Mouse (Mus musculus) limb, embryonic 11.5 days (tissue): ENCODE results near the gene Nudt11. TPM values are rescaled to one million over a fixed set of nuclear protein-coding genes. Genes with fewer than 3 reads are reported as not detected.
"Not testable (repeated sequence)": the region's sequence is repeated elsewhere in the genome, so short reads cannot be mapped to it uniquely, and the experiment has no call there.

Experiments used
- ATAC-seq: fragments of 200-750 bp; cut with Nextera tagmentation; 2 replicates; pipeline ENCODE4 v1.8.0; 2017; ENCODE audit warnings: low read depth; ENCODE audit not compliant: insufficient number of reproducible peaks, low FRiP score, low TSS enrichment
- DNase-seq: peaks from one replicate; pipeline ENCODE4 v3.0.0-alpha.2; 2015; ENCODE audit warnings: low spot score
- H3K27ac ChIP-seq: fragments of 300-500 bp; sonication (generic); replicated peaks from 2 replicates; pipeline ENCODE4 v1.5.1; 2014; ENCODE audit warnings: low read depth, mild to moderate bottlenecking, low read length
- H3K27me3 ChIP-seq: fragments of 300-500 bp; sonication (generic); 2 replicates; pipeline ENCODE4 v1.6.1; 2014; ENCODE audit warnings: mild to moderate bottlenecking, low read length, mixed read lengths; ENCODE audit not compliant: control insufficient read depth, insufficient read depth
- H3K36me3 ChIP-seq: fragments of 300-500 bp; sonication (generic); 2 replicates; pipeline ENCODE4 v1.6.1; 2014; ENCODE audit warnings: mild to moderate bottlenecking, low read length, moderate library complexity, mixed read lengths; ENCODE audit not compliant: control insufficient read depth, insufficient read depth
- H3K4me1 ChIP-seq: fragments of 300-500 bp; sonication (generic); 2 replicates; pipeline ENCODE4 v1.6.1; 2014; ENCODE audit warnings: low read length, mixed read lengths; ENCODE audit not compliant: control insufficient read depth, insufficient read depth
- H3K4me2 ChIP-seq: fragments of 300-500 bp; sonication (generic); 2 replicates; pipeline ENCODE4 v1.6.1; 2014; ENCODE audit warnings: low read depth, mild to moderate bottlenecking, moderate library complexity; ENCODE audit not compliant: severe bottlenecking
- H3K4me3 ChIP-seq: fragments of 300-500 bp; sonication (generic); 2 replicates; pipeline ENCODE4 v1.5.1; 2014; ENCODE audit warnings: low read depth, low read length
- H3K9ac ChIP-seq: fragments of 300-500 bp; sonication (generic); 2 replicates; pipeline ENCODE4 v1.6.1; 2014; ENCODE audit warnings: mild to moderate bottlenecking, low read length
- H3K9me3 ChIP-seq: fragments of 300-500 bp; sonication (generic); 2 replicates; pipeline ENCODE4 v1.6.1; 2016; ENCODE audit warnings: low read length; ENCODE audit not compliant: control insufficient read depth
- WGBS: fragments of 180-500 bp; shearing (Covaris S2); extraction: QIAGEN DNeasy Blood & Tissue Kit; methylation state at CpG from one replicate; pipeline ENCODE4 v1.1.7; 2014; 5-methylcytosine and 5-hydroxymethylcytosine counted together
- polyA plus RNA-seq: library from polyadenylated mRNA; unstranded; fragments of >200 nt; fragmentation: Nextera tagmentation; extraction: Ambion mirVana; gene quantifications from 2 replicates; pipeline ENCODE4 v1.2.1, GENCODE M21; 2014

Gene Nudt11
- polyA plus RNA-seq = 9.0 and 9.1 TPM in 2 replicates

GRCm38 (mm10) chrX:6047066-6047935 is at the start of gene Nudt11:
Gene Nudt11 (plus strand): TSS chrX:6047453.
- Histone ChIP-seq H3K4me3 (peak within 1 kb of the TSS; percentile 23), H3K4me2 (peak within 1 kb of the TSS; percentile 17; the same call in 1 of the 2 replicates)
- not testable (repeated sequence) for H3K4me1 ChIP-seq, H3K9me3 ChIP-seq, H3K27me3 ChIP-seq, H3K27ac ChIP-seq, DNase-seq, H3K36me3 ChIP-seq, H3K9ac ChIP-seq
- ATAC-seq = peak; percentile 91
- WGBS = 24% methylated on average over 15 of the region's 121 CpGs

- not testable (repeated sequence) for H3K9ac ChIP-seq, H3K4me1 ChIP-seq, H3K9me3 ChIP-seq, DNase-seq, H3K36me3 ChIP-seq, H3K27me3 ChIP-seq, H3K27ac ChIP-seq
- ATAC-seq = peak; percentile 82
- WGBS = 17% methylated on average over 7 of the region's 60 CpGs
- Histone ChIP-seq H3K4me3 (peak overlapping the region; percentile 23), H3K4me2 (peak overlapping the region; percentile 30; the same call in 1 of the 2 replicates)
Observed at GRCm38 (mm10) chrX:6047936-6048614, 822 bp downstream of the Nudt11 start.

GRCm38 (mm10) chrX:6061563-6061962 is 14.3 kb downstream of the Nudt11 start:
- H3K27ac ChIP-seq = no peak overlapping the region
- WGBS = 84% methylated on average over 1 of the region's 1 CpGs
- no peak overlapping the region for H3K4me3 ChIP-seq
- H3K36me3 ChIP-seq = no peaks in the 10 kb centered on the region
- no peak overlapping the region for H3K4me2 ChIP-seq
- ATAC-seq (no peak), DNase-seq (no peak)
- no peaks in the 10 kb centered on the region for H3K9me3 ChIP-seq
- no peak overlapping the region for H3K9ac ChIP-seq
- no peaks in the 10 kb centered on the region for H3K4me1 ChIP-seq
- H3K27me3 ChIP-seq = no peaks in the 10 kb centered on the region

- Histone ChIP-seq H3K4me1 (no peaks in the 10 kb centered on the region), H3K4me2 (no peak within 1 kb of the TSS), H3K36me3 (no peaks in the 10 kb centered on the region), H3K9me3 (peaks cover 3% of the 10 kb centered on the region; the same call in 1 of the 2 replicates), H3K4me3 (no peak within 1 kb of the TSS), H3K27me3 (no peaks in the 10 kb centered on the region), H3K9ac (no peak within 1 kb of the TSS), H3K27ac (no peak within 1 kb of the TSS)
- ATAC-seq (no peak), DNase-seq (no peak)
- 90% methylated on average over 39 of the region's 39 CpGs for WGBS
Observed at GRCm38 (mm10) chrX:6082954-6083680, 35.9 kb downstream of the Nudt11 start, which contains the start of gene AU022751. Gene AU022751 (minus strand): TSS chrX:6083419.

- H3K27ac ChIP-seq = no peak overlapping the region
- H3K9me3 ChIP-seq = no peaks in the 10 kb centered on the region
- no peaks in the 10 kb centered on the region for H3K36me3 ChIP-seq
- DNase-seq = no peak
- no peak overlapping the region; the same call in 1 of the 2 replicates for H3K4me3 ChIP-seq
- H3K27me3 ChIP-seq = no peaks in the 10 kb centered on the region
- H3K9ac ChIP-seq = no peak overlapping the region
- 26% methylated on average over 12 of the region's 12 CpGs for WGBS
- H3K4me1 ChIP-seq = no peaks in the 10 kb centered on the region
- H3K4me2 ChIP-seq = peak overlapping the region; percentile 53
- ATAC-seq = no peak
Observed at GRCm38 (mm10) chrX:6091547-6091946, 44.3 kb downstream of the Nudt11 start.

- peak overlapping the region; percentile 24 for H3K4me3 ChIP-seq
- no peak overlapping the region for H3K27ac ChIP-seq
- peak overlapping the region; percentile 53 for H3K4me2 ChIP-seq
- ATAC-seq (peak; percentile 60; the same call in 1 of the 2 replicates), DNase-seq (peak; percentile 42)
- H3K4me1 ChIP-seq = no peaks in the 10 kb centered on the region
- WGBS = 16% methylated on average over 30 of the region's 30 CpGs
- no peaks in the 10 kb centered on the region for H3K27me3 ChIP-seq
- H3K9me3 ChIP-seq = no peaks in the 10 kb centered on the region
- H3K9ac ChIP-seq = no peak overlapping the region
- H3K36me3 ChIP-seq = no peaks in the 10 kb centered on the region
Observed at GRCm38 (mm10) chrX:6091996-6092757, 44.9 kb downstream of the Nudt11 start.
